Mouse (Mus musculus) thymus, postnatal 4 days (tissue): ENCODE results near the gene Slc25a51.
"Not testable (repeated sequence)": the region's sequence is repeated elsewhere in the genome, so short reads cannot be mapped to it uniquely, and the experiment has no call there.

ENCODE experiments used
- DNase-seq: peaks from one replicate; pipeline ENCODE4 v3.0.0; 2021

Gene Slc25a51

GRCm38 (mm10) chr4:45396211-45396610, 12.4 kb downstream of the Slc25a51 start:
- not testable (repeated sequence) for DNase-seq

- DNase-seq = no peak
Measured at GRCm38 (mm10) chr4:45393658-45394057, 14.9 kb downstream of the Slc25a51 start.

- no peak for DNase-seq
Measured at GRCm38 (mm10) chr4:45392994-45393393, 15.6 kb downstream of the Slc25a51 start.

GRCm38 (mm10) chr4:45392572-45392971, 16.0 kb downstream of the Slc25a51 start:
- no peak for DNase-seq

- DNase-seq = no peak
Measured at GRCm38 (mm10) chr4:45392099-45392498, 16.5 kb downstream of the Slc25a51 start.

- DNase-seq = not testable (repeated sequence)
Measured at GRCm38 (mm10) chr4:45387296-45387695, 21.3 kb downstream of the Slc25a51 start.

- not testable (repeated sequence) for DNase-seq
Measured at GRCm38 (mm10) chr4:45382133-45382532, 26.4 kb downstream of the Slc25a51 start.

- not testable (repeated sequence) for DNase-seq
Measured at GRCm38 (mm10) chr4:45380903-45381580, 27.5 kb downstream of the Slc25a51 start.

GRCm38 (mm10) chr4:45376573-45376972, 32.0 kb downstream of the Slc25a51 start:
- DNase-seq = no peak

GRCm38 (mm10) chr4:45374879-45375278, 33.7 kb downstream of the Slc25a51 start:
- no peak for DNase-seq

- no peak for DNase-seq
Measured at GRCm38 (mm10) chr4:45371261-45371660, 37.3 kb downstream of the Slc25a51 start.

- no peak for DNase-seq
Measured at GRCm38 (mm10) chr4:45356653-45357052, 51.9 kb downstream of the Slc25a51 start.
